ENCODE assay signal across 16 mouse cellular contexts in the genomic region with DNA sequence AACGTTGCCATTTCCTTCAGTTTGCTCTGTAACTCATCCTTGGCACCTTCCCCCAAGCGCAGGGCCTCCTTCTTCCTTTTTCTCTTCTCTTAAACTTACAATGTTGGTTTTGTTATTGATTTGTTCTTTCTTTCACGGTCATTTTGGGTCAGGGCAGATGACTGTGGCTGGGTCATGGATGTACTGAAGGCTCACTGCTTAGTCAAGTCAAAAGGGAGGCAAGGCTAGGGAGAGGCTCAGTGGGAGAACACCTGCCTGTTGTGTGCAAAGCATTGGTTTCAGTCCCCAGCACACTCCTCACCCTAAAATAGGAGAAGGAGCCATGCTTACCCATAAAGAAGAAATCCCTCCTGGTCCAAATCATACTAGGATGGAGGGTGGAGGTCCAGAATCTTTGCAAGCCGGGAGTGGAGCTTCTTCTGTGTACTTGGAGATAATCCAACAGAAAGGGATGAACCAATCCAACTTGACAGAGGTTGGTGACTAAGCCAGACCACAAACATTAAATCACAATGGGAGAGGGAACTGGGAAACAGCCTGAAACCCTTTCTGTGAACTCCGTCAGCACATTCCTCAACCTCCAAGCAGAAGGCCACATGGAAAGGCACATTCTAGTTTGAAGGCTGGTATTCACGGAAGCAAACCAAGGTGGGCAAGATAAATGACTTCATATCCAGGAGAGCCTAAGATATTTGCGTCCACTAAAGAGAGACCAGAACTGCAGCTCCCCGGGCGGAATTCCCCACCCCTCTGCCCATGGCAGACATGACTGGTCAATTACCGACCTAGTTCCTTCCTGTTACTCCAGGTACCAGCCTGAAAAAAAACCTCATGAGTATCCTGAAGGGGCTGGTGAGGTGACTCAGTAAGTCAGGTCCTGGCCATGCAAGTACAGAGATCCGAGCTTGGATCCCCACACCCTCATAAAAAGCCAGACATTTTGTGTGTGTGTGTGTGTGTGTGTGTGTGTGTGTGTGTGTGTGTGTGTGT. TPM values are rescaled to one million over a fixed set of nuclear protein-coding genes. Genes with fewer than 3 reads are reported as not detected.
DNase-seq lines count a peak whose midpoint lies in the region; ATAC-seq and TF ChIP-seq lines count a peak whose summit lies in the region.
"Had no signal": no experiment of that assay in that cellular context is flagged by ENCODE, and none has a peak within 500 bp of the region (broad histone marks: within the 10 kb centered on the region; RNA-seq: fewer than 3 reads in every experiment).

No protein-coding gene starts in this region.

- peak; percentile 45 for DNase-seq in kidney, postnatal 14 days
- DNase-seq in kidney, postnatal 25 days = no peak
- DNase-seq in Patski (ENCODE audit: low read depth, low spot score) = peak; percentile 93
- DNase-seq in frontal cortex, postnatal 14 days (ENCODE audit: low spot score in 2 of 2) = no peak
- DNase-seq: cerebellum, postnatal 25 days; spleen, adult 18-20 months; thymus, postnatal 36 days had no signal

- TF ChIP-seq EP300 in ES-Bruce4 (IDR thresholded peaks at IDR 0.05; ENCODE audit: insufficient read depth, low read depth, low read length) = no peak

- in situ Hi-C loops in Patski (cut with MboI; ENCODE audit: low pct_unique_long_range_greater_than_20kb) = loop anchor here (5.0 kb wide), 1 partner anchor 32 kb away; no protein-coding TSS in a partner anchor

- H3K36me3 ChIP-seq in ES-Bruce4 (ENCODE audit: control insufficient read depth, insufficient read depth, low read length, poor library complexity, severe bottlenecking) = no peaks in the 10 kb centered on the region; the same call in 1 of the 2 replicates
- H3K36me3 ChIP-seq in macrophage (ENCODE audit: inconsistent target) = no peaks in the 10 kb centered on the region
- H3K36me3 ChIP-seq in intestine, embryonic 16.5 days (ENCODE audit: control insufficient read depth, insufficient read depth, low read length) = no peaks in the 10 kb centered on the region
- H3K36me3 ChIP-seq: forebrain, embryonic 12.5 days; heart, embryonic 10.5 days; limb, embryonic 13.5 days had no signal

- peaks cover 6% of the 10 kb centered on the region for H3K4me1 ChIP-seq in ES-Bruce4 (ENCODE audit: control insufficient read depth, insufficient read depth, low read length)
- H3K4me1 ChIP-seq in intestine, embryonic 16.5 days (ENCODE audit: control insufficient read depth, insufficient read depth, low read length) = peaks cover 6% of the 10 kb centered on the region
- H3K4me1 ChIP-seq: forebrain, embryonic 12.5 days; heart, embryonic 10.5 days had no signal

- H3K79me2 ChIP-seq in macrophage (ENCODE audit: inconsistent target) = peaks cover 31% of the 10 kb centered on the region; the same call in 1 of the 2 replicates

- H3K4me2 ChIP-seq in intestine, embryonic 16.5 days (ENCODE audit: low read depth, low read length) = no peak overlapping the region
- H3K4me2 ChIP-seq: forebrain, embryonic 12.5 days; limb, embryonic 13.5 days; midbrain, embryonic 11.5 days had no signal

- WGBS in macrophage (ENCODE audit: missing documents) = 18% methylated on average over 10 of the region's 11 CpGs
- 59% methylated on average over 11 of the region's 11 CpGs for WGBS in intestine, embryonic 16.5 days

- H3K27me3 ChIP-seq in ES-Bruce4 (ENCODE audit: control insufficient read depth, insufficient read depth, low read length, poor library complexity, severe bottlenecking) (no peaks in the 10 kb centered on the region), Patski (no peaks in the 10 kb centered on the region)
- H3K27me3 ChIP-seq in intestine, embryonic 16.5 days (replicated peaks; ENCODE audit: control insufficient read depth, insufficient read depth, low read length) = no peaks in the 10 kb centered on the region
- H3K27me3 ChIP-seq: forebrain, embryonic 12.5 days; limb, embryonic 13.5 days had no signal

- CTCF ChIA-PET in Patski (lab: Charles Lee) = interaction anchor here (1.1 to 1.9 kb wide), 4 partner anchors 9 to 101 kb away, joined by 3 to 7 read pairs (median 4); partner anchors contain the start of gene Chd9

- H3K9ac ChIP-seq in ES-Bruce4 (ENCODE audit: low read depth, poor library complexity, severe bottlenecking) = peak overlapping the region; percentile 47; the same call in 1 of the 2 replicates
- H3K9ac ChIP-seq in intestine, embryonic 16.5 days (ENCODE audit: low read depth, low read length) = no peak overlapping the region
- H3K9ac ChIP-seq: forebrain, embryonic 12.5 days; limb, embryonic 13.5 days had no signal

- no peak for TF ChIP-seq POLR2A in ES-Bruce4 (IDR thresholded peaks at IDR 0.05; ENCODE audit: insufficient read depth, low read length)

- peak; percentile 95 for ATAC-seq in Patski
- no peak for ATAC-seq in intestine, embryonic 16.5 days
- ATAC-seq: hindbrain, postnatal 0 days had no signal

- H3K4me3 ChIP-seq in ES-Bruce4 (ENCODE audit: low read depth, low read length) (peak overlapping the region; percentile 35), macrophage (ENCODE audit: inconsistent target) (no peak overlapping the region)
- H3K4me3 ChIP-seq in intestine, embryonic 16.5 days (ENCODE audit: low read length) = no peak overlapping the region
- H3K4me3 ChIP-seq: forebrain, embryonic 12.5 days; heart, embryonic 10.5 days; layer of hippocampus, adult 2 months; limb, embryonic 13.5 days had no signal

- POLR2A ChIA-PET in Patski (lab: Charles Lee) = interaction anchor here (1.0 kb wide), 1 partner anchor 29 kb away, joined by 6 read pairs; no protein-coding TSS in a partner anchor

- H3K9me3 ChIP-seq in ES-Bruce4 (replicated peaks; ENCODE audit: control insufficient read depth, insufficient read depth, low read length, poor library complexity, severe bottlenecking) = no peaks in the 10 kb centered on the region
- no peaks in the 10 kb centered on the region for H3K9me3 ChIP-seq in intestine, embryonic 16.5 days (ENCODE audit: control insufficient read depth, low read length)
- H3K9me3 ChIP-seq: forebrain, embryonic 12.5 days; heart, embryonic 10.5 days; limb, embryonic 13.5 days had no signal

- TF ChIP-seq CTCF in ES-Bruce4 (IDR thresholded peaks at IDR 0.05; ENCODE audit: low read depth, low read length) = no peak
- TF ChIP-seq CTCF in Patski (IDR thresholded peaks at IDR 0.05) = no peak

- H3K27ac ChIP-seq in ES-Bruce4 (ENCODE audit: insufficient read depth, low read length) (peak overlapping the region; percentile 80), macrophage (peak overlapping the region; percentile 67)
- H3K27ac ChIP-seq in intestine, embryonic 16.5 days (ENCODE audit: low read length) = no peak overlapping the region
- H3K27ac ChIP-seq: forebrain, embryonic 12.5 days; heart, embryonic 10.5 days; hindbrain, postnatal 0 days; layer of hippocampus, adult 2 months; limb, embryonic 13.5 days had no signal

RNA-seq across cellular contexts. Expression of gene Chd9, which starts 11.9 kb away (rescaled TPM):
- polyA plus RNA-seq in ES-Bruce4 (2011; ENCODE audit: insufficient read depth, insufficient read length, low read depth, missing spikeins) = 67.7 and 71.6 TPM in 2 replicates
- 63.7 TPM for polyA plus RNA-seq in Patski (2021)
- 100 to 1,000 TPM; 166 to 430 (median 279) TPM for total RNA-seq in macrophage (2018; cell fraction: chromatin; rRNA removed)
- total RNA-seq in macrophage (2018; cell fraction: cytosol; rRNA removed) = 100 to 1,000 TPM in 13 of 26 experiments, 10 to 100 TPM in 13; 78.0 to 147 (median 104) TPM
- total RNA-seq in macrophage (2018; cell fraction: nucleus; rRNA removed) = 100 to 1,000 TPM; 112 to 337 (median 214) TPM
- 91.6 to 141 TPM (median 130 TPM) in 3 replicates for polyA plus RNA-seq in macrophage (2018)
- polyA plus RNA-seq in intestine, embryonic 16.5 days (2015; fragmentation: Nextera tagmentation; extraction: Ambion mirVana) = 283 and 397 TPM in 2 replicates

RNA-seq across cellular contexts. Expression of gene Gm19935, which starts 22.8 kb away (rescaled TPM):
- polyA plus RNA-seq in ES-Bruce4 (2011; ENCODE audit: insufficient read depth, insufficient read length, low read depth, missing spikeins) (not detected in 2 replicates), Patski (2021) (0.51 TPM), macrophage (2018) (not detected in 3 replicates)
- not detected for total RNA-seq in macrophage (2018; cell fraction: chromatin; rRNA removed)
- total RNA-seq in macrophage (2018; cell fraction: cytosol; rRNA removed) = under 1 TPM in 1 of 26 experiments, not detected in 25; 0.19 TPM
- total RNA-seq in macrophage (2018; cell fraction: nucleus; rRNA removed) = not detected
- polyA plus RNA-seq in intestine, embryonic 16.5 days (2015; fragmentation: Nextera tagmentation; extraction: Ambion mirVana) = 0.18 TPM in 1 of 2 replicates, not detected in the other
- polyA plus RNA-seq: forebrain, embryonic 12.5 days; heart, embryonic 10.5 days; limb, embryonic 13.5 days; midbrain, embryonic 11.5 days had no signal

Comparison
In these comparisons a context has a peak if more than half of its experiments do, and no peak if none do; other contexts are left out.
1. DNase-seq: peak in kidney, postnatal 14 days (single experiment) and Patski (single experiment); none in kidney, postnatal 25 days (0 of 2) and frontal cortex, postnatal 14 days (0 of 2).